Mouse (Mus musculus) left cerebral cortex, postnatal 25 days (tissue): ENCODE measurements around the gene Armc8. TPM values are rescaled to one million over a fixed set of nuclear protein-coding genes. Genes with fewer than 3 reads are reported as not detected.

Experiments used
- DNase-seq, 2 experiments: peaks; one replicate each; pipeline ENCODE4 v3.0.0; 2022; ENCODE audit warnings: low spot score in 2 of 2, mixed read lengths in 1 of 2
- intact Hi-C: fragments of 180-260 bp; cut with DNase I; formaldehyde crosslinking; loops from one replicate; pipeline ENCODE4 v1.15.1; 2025
- total RNA-seq, 2 experiments: library from RNA; stranded (reverse); gene quantifications; 2 replicates each; pipeline ENCODE4 v1.2.3; 2021

The Armc8 gene
- total RNA-seq, 2 experiments from 2014 or later: 53.2 to 53.5 TPM

GRCm38 (mm10) chr9:99546259-99546658 is 22.4 kb downstream of the Armc8 start:
- intact Hi-C loops: no loop called here
- DNase-seq: no peak

DNA sequence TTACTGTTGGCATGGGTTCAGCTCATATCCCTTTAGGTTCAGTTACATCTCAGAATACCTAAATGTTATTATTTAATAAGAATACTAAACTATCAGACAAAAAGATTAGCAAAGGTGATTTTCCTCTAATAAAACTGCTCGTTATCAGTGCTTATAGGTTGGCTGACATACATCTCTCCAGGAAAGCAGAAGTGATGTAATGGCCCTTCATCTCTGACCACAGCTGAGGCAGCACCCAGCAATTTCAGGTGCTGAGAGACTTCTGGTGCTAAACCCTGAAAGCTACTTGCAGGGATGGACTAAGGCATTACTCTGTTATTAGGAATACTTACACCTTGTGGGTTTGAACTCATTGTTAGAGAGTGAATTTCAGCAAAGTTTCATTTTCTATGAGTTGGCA is 36.8 kb downstream of the Armc8 start:
- DNase-seq: no peak
- intact Hi-C loops: no loop called here

DNA sequence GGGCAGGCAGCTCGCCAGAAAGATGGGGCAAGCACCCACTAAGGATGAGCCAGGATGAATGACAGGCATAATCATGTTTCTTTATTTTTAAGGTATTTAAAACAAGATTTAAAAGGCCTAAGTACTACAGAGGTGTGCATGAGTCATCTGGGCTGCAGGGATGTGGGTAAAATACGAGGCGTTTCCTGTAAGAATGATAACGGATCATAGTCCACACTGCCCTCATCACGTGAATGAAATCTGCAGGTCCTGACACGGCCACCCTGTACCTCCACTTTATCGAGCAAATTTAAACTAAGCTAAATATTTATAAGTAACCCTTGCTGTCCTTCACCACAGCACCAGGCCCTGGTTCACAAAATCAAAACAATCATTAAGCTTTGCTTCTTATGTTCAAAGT is 62.8 kb downstream of the Armc8 start:
- no peak for DNase-seq
- intact Hi-C loops: no loop called here

DNA sequence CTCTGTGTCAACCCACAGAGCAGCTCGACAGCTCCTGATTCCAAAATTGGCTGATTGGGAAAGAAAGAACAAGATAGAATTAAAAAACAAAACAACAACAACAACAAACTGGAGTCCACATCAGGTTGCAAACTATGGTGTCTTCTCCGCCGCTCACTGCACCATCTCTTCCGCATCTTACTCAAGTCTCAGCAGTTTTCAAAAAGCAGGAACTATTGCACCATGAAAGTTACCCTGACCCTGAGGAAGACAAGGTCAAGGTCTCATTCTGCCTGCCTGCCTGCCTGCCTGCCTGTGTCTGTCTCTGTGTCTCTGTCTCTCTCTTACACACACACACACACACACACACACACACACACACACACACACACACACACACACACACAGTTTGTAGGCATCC is 69.4 kb downstream of the Armc8 start:
- no peak for DNase-seq
- intact Hi-C loops: no loop called here

- DNase-seq: no peak
- intact Hi-C loops: no loop called here
These were observed 76.0 kb downstream of the Armc8 start for GRCm38 (mm10) chr9:99492634-99493200.

DNA sequence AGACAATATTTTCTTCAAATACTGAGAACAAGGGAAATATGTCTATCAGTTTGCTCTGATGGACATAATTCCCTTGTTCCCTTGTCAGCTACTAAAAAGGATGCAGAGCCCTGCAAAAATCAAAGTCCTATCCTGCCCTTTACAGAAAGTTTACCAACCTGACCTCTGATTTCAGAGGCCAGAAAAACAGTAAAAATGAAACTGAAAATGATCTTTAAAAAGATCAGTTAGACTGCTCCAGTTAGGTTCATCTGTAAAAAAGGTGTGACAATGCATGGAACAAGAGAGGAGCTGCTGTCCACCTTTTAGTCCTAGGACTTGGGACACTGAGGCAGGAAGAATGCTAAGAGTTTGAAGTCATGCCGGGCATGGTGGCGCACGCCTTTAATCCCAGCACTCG is 77.6 kb downstream of the Armc8 start:
- intact Hi-C loops: no loop called here
- no peak for DNase-seq

- DNase-seq: no peak
- intact Hi-C loops: no loop called here
These were observed 80.9 kb downstream of the Armc8 start for GRCm38 (mm10) chr9:99487841-99488240.

DNA sequence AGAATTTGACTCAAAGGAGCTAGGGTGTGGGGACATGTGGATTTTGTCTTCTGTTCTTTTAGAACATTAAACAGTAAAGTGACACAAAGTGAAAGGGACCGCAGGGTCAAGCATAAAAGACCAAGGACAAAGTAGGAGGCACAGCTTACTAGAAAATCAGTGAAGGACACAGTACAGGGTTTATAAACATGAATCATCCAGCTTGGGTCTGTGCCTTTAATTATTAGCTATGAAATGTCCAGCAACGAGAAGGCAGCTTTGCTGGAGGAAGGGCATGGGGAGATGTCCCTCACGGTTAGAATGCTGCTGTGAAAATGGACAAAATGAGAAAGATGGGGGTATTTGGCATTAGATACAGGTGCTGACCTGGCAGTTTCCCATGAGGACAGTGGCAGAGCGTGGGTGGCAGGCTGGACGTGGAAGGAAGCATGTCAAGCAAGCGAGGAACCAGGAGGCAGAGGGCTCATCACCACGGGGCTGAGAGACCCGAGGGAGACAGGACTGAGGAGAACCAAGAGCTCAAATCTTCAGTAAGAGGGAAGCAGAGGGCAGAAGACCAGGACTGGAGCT is 81.5 kb downstream of the Armc8 start:
- intact Hi-C loops: no loop called here

DNA sequence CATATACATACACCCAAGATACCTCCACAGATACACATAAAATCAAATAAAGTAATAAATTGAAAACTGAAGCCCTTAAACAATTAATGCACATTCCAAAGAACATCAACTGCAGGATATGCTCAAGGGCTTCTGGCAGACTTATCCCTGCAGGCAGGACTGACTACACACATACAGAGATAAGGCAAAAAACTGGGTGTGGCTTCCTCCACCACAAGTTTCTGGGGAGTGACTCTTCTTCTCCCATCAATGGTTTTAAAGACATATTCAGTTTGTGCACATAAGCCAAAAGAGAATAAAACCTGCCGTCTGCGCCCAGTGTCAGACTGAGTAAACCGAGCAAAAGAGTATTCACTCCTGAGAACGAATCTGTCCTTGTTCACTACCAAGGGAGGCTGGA is 83.6 kb downstream of the Armc8 start:
- intact Hi-C loops: no loop called here
- DNase-seq: no peak

More for the DNA sequence above, 81.5 kb downstream of the Armc8 start:
- DNase-seq: no peak

GRCm38 (mm10) chr9:99484632-99485031 is 84.1 kb downstream of the Armc8 start:
- DNase-seq: no peak
- intact Hi-C loops: no loop called here

DNA sequence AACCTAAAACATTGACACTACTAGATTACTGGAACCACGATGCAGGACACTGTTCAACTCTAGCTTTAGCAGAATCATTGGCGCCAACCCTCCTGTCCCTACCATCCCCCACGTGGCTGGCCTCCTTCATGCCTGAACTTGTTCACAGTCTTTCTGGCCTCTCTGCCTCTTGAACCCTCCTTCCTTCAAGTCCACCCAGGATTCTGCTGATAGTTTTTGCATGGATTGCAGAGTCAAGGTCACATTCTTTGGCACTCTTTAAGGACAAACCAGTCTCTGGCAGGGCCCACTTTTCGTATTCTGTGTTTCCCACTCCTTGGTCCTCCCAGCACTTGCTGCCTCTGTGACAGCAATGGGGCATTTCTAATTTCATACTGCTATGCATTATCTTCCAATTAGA is 85.5 kb downstream of the Armc8 start:
- intact Hi-C loops: no loop called here
- DNase-seq: no peak

DNA sequence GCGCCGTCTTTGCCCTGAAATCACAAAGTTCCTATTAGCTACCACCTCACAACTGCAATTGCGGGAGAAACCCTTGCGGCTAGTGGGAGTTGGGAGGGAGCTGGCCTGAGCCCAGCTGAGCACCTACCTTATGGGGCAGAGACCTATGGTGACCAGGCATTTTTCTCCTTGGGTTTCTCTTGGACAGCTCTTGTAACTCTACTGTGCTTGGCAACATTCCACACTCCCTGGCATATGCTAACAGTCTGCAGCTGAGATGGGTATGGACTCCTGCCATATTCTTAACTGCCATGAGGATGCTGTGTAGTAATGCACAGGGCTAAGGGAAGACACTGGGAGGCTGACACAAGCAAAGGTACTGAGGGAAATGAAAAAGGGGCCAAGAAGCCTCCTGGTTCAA is 87.9 kb downstream of the Armc8 start:
- peak; percentile 19 to 59 for DNase-seq
- intact Hi-C loops: no loop called here

GRCm38 (mm10) chr9:99479181-99479711 is 89.5 kb downstream of the Armc8 start:
- intact Hi-C loops: loop anchor here (10.0 kb wide), 1 partner anchor 176 kb away; no protein-coding TSS in a partner anchor
- DNase-seq: peak in 1 of 2 experiments; percentile 64

DNA sequence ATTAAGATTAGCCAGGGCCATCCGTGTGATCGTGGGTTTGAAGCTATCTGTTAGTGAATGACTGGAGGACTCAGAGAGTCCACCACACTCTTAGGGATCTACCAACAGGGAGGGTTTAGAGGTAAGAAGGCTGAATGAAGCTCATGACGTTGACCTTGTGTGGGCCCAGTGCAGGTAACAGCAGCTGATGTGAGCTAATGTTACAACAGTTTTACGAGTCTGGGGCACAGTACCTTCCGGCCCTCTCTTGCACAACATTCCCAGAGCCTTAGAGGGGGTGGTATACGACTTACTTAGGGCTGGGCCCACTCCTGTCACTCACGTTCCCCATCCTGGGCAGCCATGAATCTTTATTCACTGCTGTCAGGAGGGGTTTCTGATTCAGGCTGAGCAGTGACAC is 97.4 kb downstream of the Armc8 start:
- intact Hi-C loops: loop anchor here (10.0 kb wide), 1 partner anchor 183 kb away; no protein-coding TSS in a partner anchor

GRCm38 (mm10) chr9:99470347-99471092 is 98.2 kb downstream of the Armc8 start:
- no peak for DNase-seq
- intact Hi-C loops: loop anchor here (10.0 kb wide), 1 partner anchor 184 kb away; no protein-coding TSS in a partner anchor

More for the DNA sequence above, 97.4 kb downstream of the Armc8 start:
- no peak for DNase-seq

GRCm38 (mm10) chr9:99469681-99470273 is 98.9 kb downstream of the Armc8 start:
- intact Hi-C loops: loop anchor here (5.0 to 10.0 kb wide), 2 partner anchors 113 to 185 kb away; no protein-coding TSS in a partner anchor
- DNase-seq: no peak

- DNase-seq: no peak
- intact Hi-C loops: loop anchor here (5.0 kb wide), 1 partner anchor 114 kb away; no protein-coding TSS in a partner anchor
These were observed 100.1 kb downstream of the Armc8 start for GRCm38 (mm10) chr9:99468572-99468971.

DNA sequence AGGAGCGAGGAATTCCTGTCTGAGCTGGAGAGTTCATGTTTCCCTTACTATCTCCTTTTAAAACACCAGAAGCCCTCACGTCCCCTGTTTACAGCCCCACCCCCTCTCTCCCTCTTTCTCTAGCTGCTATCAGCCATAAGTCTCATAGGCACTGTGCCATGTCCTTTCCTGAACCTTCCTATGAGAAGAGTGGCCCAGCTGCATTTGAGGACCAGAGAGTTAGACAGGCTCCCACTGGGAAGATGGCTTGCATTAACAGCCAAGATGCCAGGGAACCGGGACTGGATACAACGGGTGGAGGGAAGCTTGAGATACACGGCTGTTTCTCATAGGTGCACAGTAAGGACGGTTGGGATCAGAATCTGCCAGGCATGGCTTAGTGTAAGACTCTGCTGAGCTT is 103.8 kb downstream of the Armc8 start:
- no peak for DNase-seq
- intact Hi-C loops: loop anchor here (5.0 kb wide), 1 partner anchor 117 kb away; no protein-coding TSS in a partner anchor

GRCm38 (mm10) chr9:99459730-99460129 is 109.0 kb downstream of the Armc8 start:
- no peak for DNase-seq
- intact Hi-C loops: loop anchor here (10.0 kb wide), 1 partner anchor 845 kb away; no protein-coding TSS in a partner anchor
